Mouse (Mus musculus) cerebellum, adult 11 months (tissue): ENCODE results near the gene Lacc1.
A peak's percentile ranks its signal among the peaks of the same experiment; 100 is the strongest.
"Not testable (repeated sequence)": the region's sequence is repeated elsewhere in the genome, so short reads cannot be mapped to it uniquely, and the experiment has no call there.

Source experiments
- DNase-seq: peaks from one replicate; pipeline ENCODE4 v3.0.0; 2022

The Lacc1 gene

GRCm38 (mm10) chr14:77036226-77037046, at the start of gene Lacc1, which contains the start of gene Ccdc122:
Lacc1 (minus strand) TSS chr14:77036904.
Ccdc122 (plus strand) TSS chr14:77036772.
- peak; percentile 11 for DNase-seq

GRCm38 (mm10) chr14:77081248-77081647, 44.5 kb upstream of the Lacc1 start:
- no peak for DNase-seq

GRCm38 (mm10) chr14:77069361-77069760, 32.7 kb upstream of the Lacc1 start:
- DNase-seq = no peak

- DNase-seq = no peak
Observed at GRCm38 (mm10) chr14:77053288-77053687, 16.6 kb upstream of the Lacc1 start.

- DNase-seq = no peak
Observed at GRCm38 (mm10) chr14:77037832-77038425, 1.2 kb upstream of the Lacc1 start.

- DNase-seq = no peak
Observed at GRCm38 (mm10) chr14:77037330-77037729, 626 bp upstream of the Lacc1 start.

- no peak for DNase-seq
Observed at GRCm38 (mm10) chr14:77034970-77035369, 1.7 kb downstream of the Lacc1 start.

GRCm38 (mm10) chr14:77034175-77034915, 2.4 kb downstream of the Lacc1 start:
- no peak for DNase-seq

GRCm38 (mm10) chr14:77033391-77033790, 3.3 kb downstream of the Lacc1 start:
- DNase-seq = no peak

GRCm38 (mm10) chr14:77032433-77032832, 4.3 kb downstream of the Lacc1 start:
- DNase-seq = no peak

- no peak for DNase-seq
Observed at GRCm38 (mm10) chr14:77030808-77031207, 5.9 kb downstream of the Lacc1 start.

GRCm38 (mm10) chr14:77029319-77030054, 7.2 kb downstream of the Lacc1 start:
- DNase-seq = no peak

- no peak for DNase-seq
Observed at GRCm38 (mm10) chr14:77024499-77024898, 12.2 kb downstream of the Lacc1 start.

- no peak for DNase-seq
Observed at GRCm38 (mm10) chr14:77017211-77017610, 19.5 kb downstream of the Lacc1 start.

- not testable (repeated sequence) for DNase-seq
Observed at GRCm38 (mm10) chr14:77016783-77017182, 19.9 kb downstream of the Lacc1 start.

- DNase-seq = peak; percentile 56
Observed at GRCm38 (mm10) chr14:77011804-77012203, 24.9 kb downstream of the Lacc1 start.

- peak; percentile 44 for DNase-seq
Observed at GRCm38 (mm10) chr14:77008238-77008637, 28.5 kb downstream of the Lacc1 start.

GRCm38 (mm10) chr14:77005566-77005965, 31.1 kb downstream of the Lacc1 start:
- DNase-seq = no peak

GRCm38 (mm10) chr14:77004740-77005139, 32.0 kb downstream of the Lacc1 start:
- no peak for DNase-seq

GRCm38 (mm10) chr14:76990351-76990750, 46.4 kb downstream of the Lacc1 start:
- DNase-seq = not testable (repeated sequence)

- DNase-seq = no peak
Observed at GRCm38 (mm10) chr14:76981781-76982180, 54.9 kb downstream of the Lacc1 start.

- DNase-seq = no peak
Observed at GRCm38 (mm10) chr14:76981176-76981575, 55.5 kb downstream of the Lacc1 start.

GRCm38 (mm10) chr14:76979569-76979968, 57.1 kb downstream of the Lacc1 start:
- DNase-seq = no peak
